Comparison of ENCODE assay signal across 8 mouse cellular contexts in genomic region chr9:99436182-99437030, GRCm38 (mm10). TPM values are rescaled to one million over a fixed set of nuclear protein-coding genes. Genes with fewer than 3 reads are reported as not detected.
DNase-seq lines count a peak whose midpoint lies in the region; ATAC-seq and TF ChIP-seq lines count a peak whose summit lies in the region.

No protein-coding gene starts in this region.

- ATAC-seq in forebrain, embryonic 12.5 days (ENCODE audit: low FRiP score): peak; percentile 84
- ATAC-seq in heart, postnatal 0 days (ENCODE audit: insufficient read depth, low read depth): peak; percentile 84
- peak; percentile 82 for ATAC-seq in neural tube, embryonic 14.5 days (ENCODE audit: low read depth)

- no peak for TF ChIP-seq CTCF in CH12.LX (conservative IDR thresholded peaks at IDR 0.05 in 1 of 2, IDR thresholded peaks at IDR 0.05 in 1 of 2; ENCODE audit: low read depth in 2 of 2, low read length in 2 of 2)
- TF ChIP-seq CTCF in heart, postnatal 0 days (IDR thresholded peaks at IDR 0.05; ENCODE audit: low read depth): no peak

- TF ChIP-seq EP300 in CH12.LX (IDR thresholded peaks at IDR 0.05; ENCODE audit: low read length): no peak
- no peak for TF ChIP-seq EP300 in heart, postnatal 0 days (IDR thresholded peaks at IDR 0.05; ENCODE audit: low read depth)

- TF ChIP-seq POLR2A in CH12.LX (IDR thresholded peaks at IDR 0.05; ENCODE audit: low read depth, low read length): no peak

- no peak overlapping the region for H3K27ac ChIP-seq in CH12.LX (ENCODE audit: insufficient read depth, low read depth)
- peak overlapping the region; percentile 85 for H3K27ac ChIP-seq in forebrain, embryonic 12.5 days
- peak overlapping the region; percentile 86 for H3K27ac ChIP-seq in heart, postnatal 0 days (ENCODE audit: low read depth)
- peak overlapping the region; percentile 85 for H3K27ac ChIP-seq in neural tube, embryonic 14.5 days (ENCODE audit: low read depth, low read length)

- peaks cover 36% of the 10 kb centered on the region for H3K27me3 ChIP-seq in CH12.LX (replicated peaks)
- peaks cover 28% of the 10 kb centered on the region for H3K27me3 ChIP-seq in forebrain, embryonic 12.5 days
- peaks cover 11% of the 10 kb centered on the region; the same call in 1 of the 2 replicates for H3K27me3 ChIP-seq in heart, postnatal 0 days (ENCODE audit: control insufficient read depth, insufficient read depth, low read length)
- H3K27me3 ChIP-seq in neural tube, embryonic 14.5 days (ENCODE audit: control insufficient read depth, insufficient read depth, low read length): no peaks in the 10 kb centered on the region

- DNase-seq in CH12.LX (ENCODE audit: extremely low read depth): no peak
- peak; percentile 31 for DNase-seq in c-Kit-positive CD71-positive TER-119-negative erythroid progenitor cells, embryonic 14.5 days (ENCODE audit: low read depth)
- peak; percentile 58 for DNase-seq in heart, postnatal 0 days (ENCODE audit: low spot score)
- DNase-seq in kidney, postnatal 25 days: peak; percentile 72 to 91
- DNase-seq in lung, adult 18-20 months: peak; percentile 82 to 84
- peak; percentile 46 for DNase-seq in testis, postnatal 14 days (ENCODE audit: low spot score)

- H3K4me2 ChIP-seq in CH12.LX (ENCODE audit: insufficient read depth, low read depth, poor library complexity, severe bottlenecking): peak overlapping the region; percentile 59
- H3K4me2 ChIP-seq in forebrain, embryonic 12.5 days: peak overlapping the region; percentile 84
- H3K4me2 ChIP-seq in heart, postnatal 0 days (ENCODE audit: low read depth, low read length): peak overlapping the region; percentile 94
- H3K4me2 ChIP-seq in neural tube, embryonic 14.5 days (ENCODE audit: low read depth, low read length): peak overlapping the region; percentile 77

- under 1% methylated on average over 67 of the region's 86 CpGs for WGBS in forebrain, embryonic 12.5 days
- WGBS in heart, postnatal 0 days: 1% methylated on average over 75 of the region's 86 CpGs
- WGBS in neural tube, embryonic 14.5 days: under 1% methylated on average over 65 of the region's 86 CpGs

- 0 out of 4 replicates have a peak, but pooled peaks cover 0 to 3% of the 10 kb centered on the region in 2 experiments for H3K4me1 ChIP-seq in CH12.LX (ENCODE audit: control insufficient read depth in 1 of 2, insufficient read depth in 2 of 2)
- peaks cover 38% of the 10 kb centered on the region for H3K4me1 ChIP-seq in forebrain, embryonic 12.5 days
- peaks cover 5% of the 10 kb centered on the region; the same call in 1 of the 2 replicates for H3K4me1 ChIP-seq in heart, postnatal 0 days (ENCODE audit: control insufficient read depth, insufficient read depth)
- peaks cover 27% of the 10 kb centered on the region for H3K4me1 ChIP-seq in neural tube, embryonic 14.5 days (ENCODE audit: control insufficient read depth, insufficient read depth, low read length)

- no peaks in the 10 kb centered on the region for H3K36me3 ChIP-seq in CH12.LX (replicated peaks in 1 of 2; ENCODE audit: control insufficient read depth in 1 of 2, insufficient read depth in 1 of 2, low read length in 1 of 2)
- H3K36me3 ChIP-seq in forebrain, embryonic 12.5 days (replicated peaks): no peaks in the 10 kb centered on the region
- no peaks in the 10 kb centered on the region for H3K36me3 ChIP-seq in heart, postnatal 0 days (replicated peaks; ENCODE audit: control insufficient read depth, insufficient read depth, low read length)
- no peaks in the 10 kb centered on the region for H3K36me3 ChIP-seq in neural tube, embryonic 14.5 days (ENCODE audit: control insufficient read depth, insufficient read depth, low read length)

- TF ChIP-seq RAD21 in CH12.LX (IDR thresholded peaks at IDR 0.05; ENCODE audit: low read depth, low read length): no peak

- H3K4me3 ChIP-seq in CH12.LX (replicated peaks in 1 of 3; ENCODE audit: low read depth in 2 of 3, low read length in 2 of 3, poor library complexity in 1 of 3): peak overlapping the region in 2 of 3 experiments; percentile 46 to 54
- peak overlapping the region; percentile 83 for H3K4me3 ChIP-seq in forebrain, embryonic 12.5 days (replicated peaks)
- peak overlapping the region; percentile 71 for H3K4me3 ChIP-seq in heart, postnatal 0 days (ENCODE audit: low read depth, low read length)
- H3K4me3 ChIP-seq in neural tube, embryonic 14.5 days (ENCODE audit: low read depth, low read length): peak overlapping the region; percentile 95

- H3K9me3 ChIP-seq in CH12.LX (replicated peaks; ENCODE audit: low read length): no peaks in the 10 kb centered on the region
- H3K9me3 ChIP-seq in forebrain, embryonic 12.5 days: no peaks in the 10 kb centered on the region
- no peaks in the 10 kb centered on the region for H3K9me3 ChIP-seq in heart, postnatal 0 days (replicated peaks; ENCODE audit: control insufficient read depth, low read length)
- no peaks in the 10 kb centered on the region for H3K9me3 ChIP-seq in neural tube, embryonic 14.5 days (ENCODE audit: control insufficient read depth, low read length)

- H3K79me2 ChIP-seq in CH12.LX (replicated peaks; ENCODE audit: control insufficient read depth, extremely low read depth, insufficient read depth, poor library complexity, severe bottlenecking): no peaks in the 10 kb centered on the region

- dilution Hi-C loops in CH12.LX (cut with MboI; ENCODE audit: extremely low pct_ligation_motif_present, extremely low pct_unique_long_range_greater_than_20kb, low sequenced_read_pairs): no loop called here

- in situ Hi-C loops in CH12.LX (cut with MboI; ENCODE audit: low pct_ligation_motif_present, low pct_unique_long_range_greater_than_20kb, low sequenced_read_pairs): no loop called here

- H3K9ac ChIP-seq in CH12.LX (ENCODE audit: insufficient read depth, low read depth): peak overlapping the region; percentile 17; the same call in 1 of the 2 replicates
- H3K9ac ChIP-seq in forebrain, embryonic 12.5 days: peak overlapping the region; percentile 86
- H3K9ac ChIP-seq in heart, postnatal 0 days (replicated peaks; ENCODE audit: low read depth, low read length): peak overlapping the region; percentile 84
- peak overlapping the region; percentile 91 for H3K9ac ChIP-seq in neural tube, embryonic 14.5 days (replicated peaks; ENCODE audit: low read depth, low read length)

TF ChIP-seq in CH12.LX, 34 proteins besides CTCF, POLR2A, EP300 and RAD21:
- TF ChIP-seq SIN3A (IDR thresholded peaks at IDR 0.05; ENCODE audit: low read length) (no peak), ELF1 (IDR thresholded peaks at IDR 0.05; ENCODE audit: low read depth, low read length) (peak; percentile 35; the same call in 1 of the 2 replicates), MAX (IDR thresholded peaks at IDR 0.05; ENCODE audit: low read length) (no peak), NRF1 (IDR thresholded peaks at IDR 0.05; ENCODE audit: low read depth, low read length) (no peak), UBTF (IDR thresholded peaks at IDR 0.05; ENCODE audit: low read depth, low read length) (peak; percentile 96)

RNA-seq across cellular contexts. Expression of gene Mras, which starts 0.8 kb away (rescaled TPM):
- total RNA-seq in CH12.LX (2012; rRNA removed): 0.21 TPM in 1 of 2 replicates, not detected in the other
- not detected in 2 replicates for total RNA-seq in CH12.LX (2014; rRNA removed)
- polyA plus RNA-seq in CH12.LX (2012; ENCODE audit: insufficient read length, low read depth): not detected in 2 replicates
- 23.8 and 26.3 TPM in 2 replicates for polyA plus RNA-seq in forebrain, embryonic 12.5 days (2016; fragmentation: Nextera tagmentation; extraction: Ambion mirVana)
- total RNA-seq in heart, postnatal 0 days (2014; rRNA removed; ENCODE audit: low replicate concordance): 13.8 and 15.8 TPM in 2 replicates
- polyA plus RNA-seq in heart, postnatal 0 days (2015; fragmentation: Nextera tagmentation; extraction: Ambion mirVana): 11.9 and 13.0 TPM in 2 replicates
- polyA plus RNA-seq in neural tube, embryonic 14.5 days (2014; fragmentation: Nextera tagmentation; extraction: Ambion mirVana): 43.4 and 57.9 TPM in 2 replicates

RNA-seq across cellular contexts. Expression of gene Nme9, which starts 14.9 kb away (rescaled TPM):
- total RNA-seq in CH12.LX (2012; rRNA removed) (not detected in 2 replicates), CH12.LX (2014; rRNA removed) (not detected in 2 replicates)
- not detected in 2 replicates for polyA plus RNA-seq in CH12.LX (2012; ENCODE audit: insufficient read length, low read depth)
- polyA plus RNA-seq in forebrain, embryonic 12.5 days (2016; fragmentation: Nextera tagmentation; extraction: Ambion mirVana): 0.31 and 0.42 TPM in 2 replicates
- total RNA-seq in heart, postnatal 0 days (2014; rRNA removed; ENCODE audit: low replicate concordance): not detected in 2 replicates
- polyA plus RNA-seq in heart, postnatal 0 days (2015; fragmentation: Nextera tagmentation; extraction: Ambion mirVana): 0.18 and 0.93 TPM in 2 replicates
- polyA plus RNA-seq in neural tube, embryonic 14.5 days (2014; fragmentation: Nextera tagmentation; extraction: Ambion mirVana): not detected in 2 replicates

Comparison
In these comparisons a context has a peak if more than half of its experiments do, and no peak if none do; other contexts are left out.
1. H3K9ac ChIP-seq: peak in every context shown above with its lines; median percentile 91 in neural tube, embryonic 14.5 days; 86 in forebrain, embryonic 12.5 days; 84 in heart, postnatal 0 days; 17 in CH12.LX.
2. RNA of gene Mras, which starts 0.8 kb away (polyA plus RNA-seq): 43.4 to 57.9 TPM in neural tube, embryonic 14.5 days, 23.8 to 26.3 TPM in forebrain, embryonic 12.5 days and 11.9 to 13.0 TPM in heart, postnatal 0 days; not detected in CH12.LX; every median in the first group is over 10 times any median in the second.
3. Peak in every context shown above with its lines, with median percentiles within 50 percentile points of each other: H3K4me2 ChIP-seq, H3K4me3 ChIP-seq and ATAC-seq.